Comparison of ENCODE assay signal across 17 mouse cellular contexts in the genomic region with DNA sequence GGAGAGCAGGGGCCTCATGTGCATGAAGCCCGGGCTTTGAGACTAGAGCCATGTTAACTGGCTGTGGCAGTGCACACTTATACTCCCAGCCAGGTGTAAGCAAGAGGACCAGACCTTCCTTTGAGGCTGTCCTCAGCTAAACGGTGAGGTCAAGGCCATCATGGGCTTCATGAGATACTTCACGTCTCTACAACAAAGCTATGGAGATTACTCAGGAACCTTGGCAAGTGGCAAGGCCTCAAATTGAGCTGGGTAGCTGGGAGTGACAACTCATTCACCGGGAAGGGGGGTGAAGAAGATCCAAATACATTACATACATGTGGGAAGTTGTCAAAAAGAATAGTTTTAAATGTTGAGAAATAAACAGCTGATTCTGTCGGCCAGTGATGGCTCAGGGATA. TPM values are rescaled to one million over a fixed set of nuclear protein-coding genes. Genes with fewer than 3 reads are reported as not detected.
"Had no signal": no experiment of that assay in that cellular context is flagged by ENCODE, and none has a peak within 500 bp of the region (broad histone marks: within the 10 kb centered on the region; RNA-seq: fewer than 3 reads in every experiment).

No protein-coding gene starts in this region.

- H3K27ac ChIP-seq: heart, adult 2 months; heart, embryonic 13.5 days; heart, embryonic 15.5 days; hindbrain, embryonic 13.5 days; hindbrain, embryonic 15.5 days; hindbrain, postnatal 0 days; kidney, embryonic 15.5 days; kidney, postnatal 0 days; limb, embryonic 13.5 days; limb, embryonic 15.5 days; liver, embryonic 12.5 days; liver, embryonic 14.5 days had no signal

- DNase-seq: heart, postnatal 14 days; heart, postnatal 36 days; kidney, postnatal 14 days; layer of hippocampus, postnatal 36 days had no signal

- H3K4me3 ChIP-seq: heart, adult 2 months; heart, embryonic 13.5 days; heart, embryonic 15.5 days; hindbrain, embryonic 13.5 days; hindbrain, embryonic 15.5 days; kidney, embryonic 15.5 days; limb, embryonic 13.5 days; limb, embryonic 15.5 days; liver, embryonic 12.5 days had no signal

RNA-seq across cellular contexts. Expression of a gene that starts 26.9 kb away (rescaled TPM):
- total RNA-seq: gastrocnemius, postnatal 36 days had no signal
